Mouse (Mus musculus): ENCODE measurements around the gene Myo1b. TPM values are rescaled to one million over a fixed set of nuclear protein-coding genes. Genes with fewer than 3 reads are reported as not detected.

Gene Myo1b
- total and polyA plus RNA-seq, 3 experiments = 0.07 TPM; not detected in 1

GRCm38 (mm10) chr1:51795586-51796309 lies 120.1 kb downstream of the Myo1b start:
- H3K4me2 ChIP-seq (ENCODE audit: insufficient read depth, low read depth, poor library complexity, severe bottlenecking) = no peak overlapping the region
- no peaks in the 10 kb centered on the region for H3K79me2 ChIP-seq (replicated peaks; ENCODE audit: control insufficient read depth, extremely low read depth, insufficient read depth, poor library complexity, severe bottlenecking)
- peaks cover 2 to 6% of the 10 kb centered on the region in 2 experiments; a peak in 3 of 4 replicates for H3K4me1 ChIP-seq (ENCODE audit: control insufficient read depth in 1 of 2, insufficient read depth in 2 of 2)
- peaks cover 2% of the 10 kb centered on the region for H3K9me3 ChIP-seq (replicated peaks; ENCODE audit: low read length)
- no peak overlapping the region for H3K4me3 ChIP-seq (replicated peaks in 1 of 3; ENCODE audit: low read depth in 2 of 3, low read length in 2 of 3, poor library complexity in 1 of 3)
- dilution Hi-C loops (cut with MboI; ENCODE audit: extremely low pct_ligation_motif_present, extremely low pct_unique_long_range_greater_than_20kb, low sequenced_read_pairs) (no loop called here), in situ Hi-C loops (cut with MboI; ENCODE audit: low pct_ligation_motif_present, low pct_unique_long_range_greater_than_20kb, low sequenced_read_pairs) (no loop called here)
- no peak for TF ChIP-seq CHD1 (IDR thresholded peaks at IDR 0.05; ENCODE audit: low read depth, low read length)
- TF ChIP-seq KAT2A (IDR thresholded peaks at IDR 0.05; ENCODE audit: insufficient replicate concordance, low read length) = no peak
- TF ChIP-seq EP300 (IDR thresholded peaks at IDR 0.05; ENCODE audit: low read length) = no peak
- TF ChIP-seq ZNF384 (IDR thresholded peaks at IDR 0.05; ENCODE audit: low read depth, low read length) = no peak
- no peak for TF ChIP-seq NRF1 (IDR thresholded peaks at IDR 0.05; ENCODE audit: low read depth, low read length)
- TF ChIP-seq MAFK (IDR thresholded peaks at IDR 0.05; ENCODE audit: insufficient replicate concordance, low read length) = no peak
- no peak for TF ChIP-seq RCOR1 (conservative IDR thresholded peaks at IDR 0.05; ENCODE audit: low read depth, low read length)
- TF ChIP-seq MAX (IDR thresholded peaks at IDR 0.05; ENCODE audit: low read length) = no peak
- TF ChIP-seq ETS1 (conservative IDR thresholded peaks at IDR 0.05; ENCODE audit: low read depth, low read length) = no peak
- TF ChIP-seq SIN3A (IDR thresholded peaks at IDR 0.05; ENCODE audit: low read length) = no peak
- TF ChIP-seq JUN (IDR thresholded peaks at IDR 0.05; ENCODE audit: insufficient read depth, low read depth, low read length) = no peak
- no peak for TF ChIP-seq CTCF (conservative IDR thresholded peaks at IDR 0.05 in 1 of 2, IDR thresholded peaks at IDR 0.05 in 1 of 2; ENCODE audit: low read depth in 2 of 2, low read length in 2 of 2)
- TF ChIP-seq PAX5 (IDR thresholded peaks at IDR 0.05; ENCODE audit: low read length) = no peak
- TF ChIP-seq E2F4 (IDR thresholded peaks at IDR 0.05; ENCODE audit: insufficient replicate concordance, low read depth, low read length) = no peak
- no peak for TF ChIP-seq IRF4 (IDR thresholded peaks at IDR 0.05; ENCODE audit: low read depth, low read length)
- TF ChIP-seq CHD2 (IDR thresholded peaks at IDR 0.05; ENCODE audit: low read length) = no peak
- H3K9ac ChIP-seq (ENCODE audit: insufficient read depth, low read depth) = no peak overlapping the region
- H3K36me3 ChIP-seq (replicated peaks in 1 of 2; ENCODE audit: control insufficient read depth in 1 of 2, insufficient read depth in 1 of 2, low read length in 1 of 2) = no peaks in the 10 kb centered on the region
- no peak for DNase-seq (ENCODE audit: extremely low read depth)
- no peak overlapping the region for H3K27ac ChIP-seq (ENCODE audit: insufficient read depth, low read depth)
- no peaks in the 10 kb centered on the region for H3K27me3 ChIP-seq (replicated peaks)

GRCm38 (mm10) chr1:51789269-51789668 lies 126.6 kb downstream of the Myo1b start:
- Histone ChIP-seq H3K4me2 (ENCODE audit: insufficient read depth, low read depth, poor library complexity, severe bottlenecking) (no peak overlapping the region), H3K9ac (ENCODE audit: insufficient read depth, low read depth) (no peak overlapping the region), H3K27me3 (replicated peaks) (no peaks in the 10 kb centered on the region), H3K4me3 (replicated peaks in 1 of 3; ENCODE audit: low read depth in 2 of 3, low read length in 2 of 3, poor library complexity in 1 of 3) (no peak overlapping the region), H3K4me1 (ENCODE audit: control insufficient read depth in 1 of 2, insufficient read depth in 2 of 2) (peaks cover 0 to 6% of the 10 kb centered on the region in 2 experiments; a peak in 2 of 4 replicates), H3K36me3 (replicated peaks in 1 of 2; ENCODE audit: control insufficient read depth in 1 of 2, insufficient read depth in 1 of 2, low read length in 1 of 2) (no peaks in the 10 kb centered on the region), H3K9me3 (replicated peaks; ENCODE audit: low read length) (peaks cover 4% of the 10 kb centered on the region), H3K79me2 (replicated peaks; ENCODE audit: control insufficient read depth, extremely low read depth, insufficient read depth, poor library complexity, severe bottlenecking) (no peaks in the 10 kb centered on the region), H3K27ac (ENCODE audit: insufficient read depth, low read depth) (no peak overlapping the region)
- dilution Hi-C loops (cut with MboI; ENCODE audit: extremely low pct_ligation_motif_present, extremely low pct_unique_long_range_greater_than_20kb, low sequenced_read_pairs) (no loop called here), in situ Hi-C loops (cut with MboI; ENCODE audit: low pct_ligation_motif_present, low pct_unique_long_range_greater_than_20kb, low sequenced_read_pairs) (no loop called here)
- TF ChIP-seq RAD21 (IDR thresholded peaks at IDR 0.05; ENCODE audit: low read depth, low read length) (no peak), IRF4 (IDR thresholded peaks at IDR 0.05; ENCODE audit: low read depth, low read length) (0 out of 2 replicates have a peak, but pooled peaks have one; percentile 30)
- DNase-seq (ENCODE audit: extremely low read depth) = no peak

All from CH12.LX (cell line).